Mouse (Mus musculus) embryonic facial prominence, embryonic 13.5 days (tissue): ENCODE measurements at regions not wholly inside any gene's neighbourhood (a gene's known extent, or its start where the extent isn't known, plus 50 kb on each side); places are given as distances from the start of the nearest gene placed in this dataset.

Source experiments
- ATAC-seq: fragments of 200-750 bp; cut with Nextera tagmentation; 2 replicates; pipeline ENCODE4 v1.8.0; 2017; ENCODE audit warnings: low read depth; ENCODE audit not compliant: insufficient number of reproducible peaks, insufficient read depth, low FRiP score, low TSS enrichment
- H3K27ac ChIP-seq: fragments of 300-500 bp; sonication (generic); 2 replicates; pipeline ENCODE4 v1.5.1; 2015; ENCODE audit warnings: moderate library complexity, mild to moderate bottlenecking, inconsistent platforms
- H3K27me3 ChIP-seq: fragments of 300-500 bp; sonication (generic); 2 replicates; pipeline ENCODE4 v1.6.1; 2015; ENCODE audit warnings: mild to moderate bottlenecking, inconsistent platforms
- H3K36me3 ChIP-seq: fragments of 300-500 bp; sonication (generic); 2 replicates; pipeline ENCODE4 v1.6.1; 2015; ENCODE audit warnings: mild to moderate bottlenecking, inconsistent platforms
- H3K4me1 ChIP-seq: fragments of 300-500 bp; sonication (generic); 2 replicates; pipeline ENCODE4 v1.6.1; 2015; ENCODE audit warnings: inconsistent platforms
- H3K4me2 ChIP-seq: fragments of 300-500 bp; sonication (generic); 2 replicates; pipeline ENCODE4 v1.6.1; 2015; ENCODE audit warnings: moderate library complexity, mild to moderate bottlenecking, inconsistent platforms
- H3K4me3 ChIP-seq: fragments of 300-500 bp; sonication (generic); 2 replicates; pipeline ENCODE4 v1.5.1; 2015; ENCODE audit warnings: mild to moderate bottlenecking, inconsistent platforms
- H3K9ac ChIP-seq: fragments of 300-500 bp; sonication (generic); 2 replicates; pipeline ENCODE4 v1.6.1; 2015; ENCODE audit warnings: mild to moderate bottlenecking, inconsistent platforms
- H3K9me3 ChIP-seq: fragments of 300-500 bp; sonication (generic); 2 replicates; pipeline ENCODE4 v1.6.1; 2016; ENCODE audit warnings: inconsistent platforms
- WGBS: fragments of 180-500 bp; shearing (Covaris S2); methylation state at CpG from one replicate; pipeline ENCODE4 v1.1.7; 2015; ENCODE audit warnings: mixed read lengths; 5-methylcytosine and 5-hydroxymethylcytosine counted together

DNA sequence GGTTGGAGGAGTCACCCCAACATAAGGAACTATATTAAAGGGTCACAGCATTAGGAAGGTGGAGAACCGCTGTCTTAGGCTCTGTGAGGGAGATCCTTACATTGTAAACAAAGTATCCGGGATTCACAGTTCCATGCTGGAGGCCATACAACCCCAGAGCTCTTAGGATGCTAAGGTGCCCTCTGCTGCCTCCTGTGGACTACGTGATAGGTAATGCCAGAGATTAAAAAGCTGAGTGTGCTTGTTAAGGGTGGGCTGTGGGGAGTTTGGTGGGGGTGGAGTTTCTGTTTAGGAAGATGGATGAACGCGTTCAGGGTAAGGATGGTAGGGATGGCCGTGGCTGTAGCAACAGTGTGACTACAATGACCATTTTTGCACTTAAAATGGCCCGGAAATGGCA is 148.4 kb upstream of the Ubl3 start:
- 76% methylated on average over 7 of the region's 7 CpGs for WGBS

DNA sequence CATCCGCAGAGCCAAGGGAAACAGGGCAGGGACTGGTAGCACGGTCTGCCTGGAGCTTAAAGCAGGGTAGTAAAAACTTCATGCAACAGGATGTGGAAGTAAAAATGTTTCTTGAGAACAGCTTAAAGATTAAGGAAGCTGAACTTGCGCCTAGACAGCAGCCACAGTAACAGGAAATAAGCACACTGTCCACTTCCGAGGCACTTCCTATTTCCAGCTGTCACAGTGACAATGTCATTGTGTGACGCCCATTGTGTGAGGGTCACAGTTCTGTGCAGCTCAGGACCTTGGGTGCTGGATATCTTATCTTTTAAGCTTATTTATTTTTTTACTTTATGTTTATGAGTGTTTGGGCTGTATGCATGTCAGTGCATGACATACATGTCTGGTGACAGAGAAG is 147.7 kb upstream of the Ubl3 start:
- Histone ChIP-seq H3K4me1 (peaks cover 17% of the 10 kb centered on the region), H3K9me3 (peaks cover 2% of the 10 kb centered on the region; the same call in 1 of the 2 replicates), H3K4me3 (no peak overlapping the region), H3K36me3 (no peaks in the 10 kb centered on the region), H3K27ac (no peak overlapping the region), H3K4me2 (no peak overlapping the region), H3K9ac (no peak overlapping the region), H3K27me3 (no peaks in the 10 kb centered on the region)
- 81% methylated on average over 5 of the region's 5 CpGs for WGBS
- ATAC-seq: no peak

More for the DNA sequence above, 148.4 kb upstream of the Ubl3 start:
- no peak for ATAC-seq
- H3K27ac ChIP-seq: no peak overlapping the region
- H3K27me3 ChIP-seq: no peaks in the 10 kb centered on the region
- H3K4me3 ChIP-seq: no peak overlapping the region
- H3K9me3 ChIP-seq: no peaks in the 10 kb centered on the region
- no peaks in the 10 kb centered on the region for H3K36me3 ChIP-seq
- H3K4me2 ChIP-seq: no peak overlapping the region
- no peak overlapping the region for H3K9ac ChIP-seq
- peaks cover 17% of the 10 kb centered on the region for H3K4me1 ChIP-seq

DNA sequence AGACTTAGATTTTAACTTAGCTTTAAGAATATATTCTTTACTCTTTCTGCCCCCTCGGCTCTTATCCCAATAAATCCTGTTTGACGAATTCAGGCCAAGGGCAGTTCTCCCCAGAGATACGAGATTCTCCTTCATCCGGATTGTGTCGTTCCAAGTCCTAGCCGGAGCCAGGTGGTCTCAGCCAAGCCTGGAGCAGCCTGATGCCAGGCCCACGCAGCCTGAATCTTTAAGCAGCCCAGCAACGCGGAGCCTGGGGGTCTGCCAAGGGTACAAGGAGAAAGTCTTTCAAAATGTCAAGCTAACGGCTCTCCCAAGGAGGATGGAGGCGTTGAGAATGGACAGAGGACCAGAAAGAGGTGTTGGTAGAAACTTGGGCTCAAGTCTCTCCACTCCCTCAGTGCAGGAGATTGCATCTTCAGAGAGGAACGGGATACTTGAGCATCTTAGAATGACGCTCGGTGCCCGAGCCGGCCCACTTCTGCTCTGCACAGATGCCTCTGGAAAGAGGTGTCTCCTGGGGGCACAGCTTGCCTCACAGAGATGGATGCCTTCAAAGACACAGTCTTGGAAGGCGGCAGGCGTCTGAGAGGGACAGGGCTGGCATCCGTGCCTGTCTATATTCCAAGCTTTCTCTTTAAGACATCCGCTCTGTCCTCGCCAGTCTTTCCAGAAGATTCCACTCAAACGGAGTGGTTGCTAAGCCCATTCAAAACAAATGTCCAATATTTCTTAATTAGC is 145.2 kb upstream of the Ubl3 start:
- Histone ChIP-seq H3K9me3 (peaks cover 5% of the 10 kb centered on the region; the same call in 1 of the 2 replicates), H3K4me1 (peaks cover 13% of the 10 kb centered on the region), H3K9ac (no peak overlapping the region), H3K4me3 (no peak overlapping the region), H3K27ac (no peak overlapping the region), H3K36me3 (no peaks in the 10 kb centered on the region), H3K27me3 (no peaks in the 10 kb centered on the region), H3K4me2 (no peak overlapping the region)
- no peak for ATAC-seq
- 68% methylated on average over 22 of the region's 22 CpGs for WGBS

DNA sequence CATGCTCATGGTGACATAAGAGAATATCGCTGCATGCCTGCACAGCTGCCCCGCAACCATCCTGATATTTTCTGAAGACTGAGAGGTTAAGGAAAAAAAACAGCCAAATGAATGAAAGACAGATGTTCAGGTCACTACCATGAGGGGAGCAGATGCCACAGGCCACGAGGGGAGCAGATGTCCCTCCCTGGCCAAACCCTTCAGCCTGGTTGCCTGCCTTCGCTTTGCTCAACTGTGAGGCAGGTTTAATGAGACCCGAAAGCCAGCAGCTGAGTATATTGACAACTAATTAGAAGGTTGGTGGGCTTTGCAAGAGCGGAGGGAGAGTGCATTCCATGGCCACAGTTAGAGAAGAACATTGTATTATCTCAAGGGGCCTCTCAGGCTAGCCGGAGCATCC is 141.8 kb upstream of the Ubl3 start:
- 34% methylated on average over 7 of the region's 7 CpGs for WGBS
- H3K4me1 ChIP-seq: peaks cover 19% of the 10 kb centered on the region
- no peak overlapping the region for H3K4me2 ChIP-seq
- no peaks in the 10 kb centered on the region for H3K36me3 ChIP-seq
- 0 out of 2 replicates have a peak, but pooled peaks cover 3% of the 10 kb centered on the region for H3K27me3 ChIP-seq
- no peak overlapping the region for H3K4me3 ChIP-seq
- ATAC-seq: no peak
- no peak overlapping the region for H3K9ac ChIP-seq
- no peak overlapping the region for H3K27ac ChIP-seq
- peaks cover 5% of the 10 kb centered on the region; the same call in 1 of the 2 replicates for H3K9me3 ChIP-seq

DNA sequence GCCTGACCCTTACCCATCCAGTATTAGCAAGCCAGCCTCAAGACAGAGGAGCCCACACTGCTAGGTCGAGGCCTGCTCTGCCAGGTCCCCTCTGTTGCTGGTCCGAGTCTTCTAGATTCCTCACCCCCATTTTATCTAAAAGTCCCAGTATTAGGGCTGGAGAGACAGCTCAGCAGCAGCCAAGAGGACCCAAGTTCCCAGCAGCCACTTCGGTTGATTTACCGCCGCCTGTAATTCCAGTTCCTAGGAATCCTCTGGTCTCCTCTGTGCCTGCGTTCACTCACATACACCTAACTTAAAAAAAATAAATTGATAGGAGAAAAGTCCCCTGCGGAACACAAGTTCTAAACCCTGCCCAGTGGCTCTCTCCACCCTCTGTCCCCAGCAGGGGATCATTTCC is 138.9 kb upstream of the Ubl3 start:
- H3K9me3 ChIP-seq: peaks cover 5% of the 10 kb centered on the region; the same call in 1 of the 2 replicates
- peaks cover 19% of the 10 kb centered on the region for H3K4me1 ChIP-seq
- no peak overlapping the region for H3K4me3 ChIP-seq
- H3K27me3 ChIP-seq: 0 out of 2 replicates have a peak, but pooled peaks cover 3% of the 10 kb centered on the region
- H3K9ac ChIP-seq: no peak overlapping the region
- no peak overlapping the region for H3K4me2 ChIP-seq
- no peak overlapping the region for H3K27ac ChIP-seq
- no peak for ATAC-seq
- WGBS: 73% methylated on average over 7 of the region's 7 CpGs
- H3K36me3 ChIP-seq: no peaks in the 10 kb centered on the region

DNA sequence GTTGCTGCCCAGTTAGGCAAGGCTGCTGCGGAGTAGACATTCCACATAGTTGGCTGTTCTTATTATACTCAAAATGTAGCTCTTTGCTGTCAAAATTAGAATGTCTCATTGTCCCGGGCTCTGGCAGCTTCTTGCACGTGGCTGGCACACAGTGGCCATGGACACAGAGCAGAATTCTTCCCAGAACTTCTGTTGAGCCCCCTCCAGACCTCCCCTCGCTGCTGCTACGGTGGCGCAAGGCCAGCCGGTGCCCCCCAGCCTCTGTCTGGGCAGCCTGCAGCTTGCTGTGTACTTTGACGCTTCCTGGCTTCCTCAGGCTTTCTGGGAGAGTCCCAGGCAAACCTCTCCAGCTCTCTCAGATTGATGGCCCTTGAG is 138.2 kb upstream of the Ubl3 start:
- Histone ChIP-seq H3K27me3 (0 out of 2 replicates have a peak, but pooled peaks cover 3% of the 10 kb centered on the region), H3K9me3 (peaks cover 5% of the 10 kb centered on the region; the same call in 1 of the 2 replicates), H3K36me3 (no peaks in the 10 kb centered on the region), H3K4me2 (no peak overlapping the region), H3K4me3 (no peak overlapping the region), H3K9ac (no peak overlapping the region), H3K4me1 (peaks cover 19% of the 10 kb centered on the region), H3K27ac (no peak overlapping the region)
- 47% methylated on average over 8 of the region's 8 CpGs for WGBS
- no peak for ATAC-seq

DNA sequence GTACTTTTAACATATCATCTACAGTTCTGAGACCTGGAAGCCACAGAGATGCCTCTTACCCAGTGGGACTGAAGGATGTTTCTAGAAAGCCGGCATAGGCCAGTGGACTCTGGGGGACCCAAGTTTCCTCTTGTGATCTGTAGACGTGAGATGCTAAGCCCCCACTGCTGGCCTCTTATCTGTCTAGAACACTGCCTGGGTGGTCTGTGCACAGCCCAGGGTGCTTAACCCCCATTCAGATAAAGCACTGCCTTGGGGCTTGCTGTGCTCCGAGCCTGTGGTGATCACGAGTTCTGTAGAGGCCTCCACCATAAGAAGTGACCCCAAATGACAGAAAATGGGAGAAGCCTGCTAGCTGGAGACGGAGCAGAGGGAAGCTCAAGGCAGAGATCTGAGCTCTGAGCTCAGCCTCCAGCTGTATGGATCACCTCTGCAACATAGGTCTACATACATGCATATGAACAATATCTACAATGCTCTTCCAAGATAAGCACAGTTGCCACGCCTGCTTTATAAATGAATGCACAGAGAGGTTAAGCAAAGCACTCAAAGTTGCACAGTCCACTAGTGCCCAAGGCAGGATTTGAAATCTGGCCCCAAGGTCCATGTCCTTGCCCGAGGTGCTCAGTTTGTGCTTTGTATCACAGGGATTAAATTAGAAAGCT is 137.7 kb upstream of the Ubl3 start:
- H3K4me2 ChIP-seq: no peak overlapping the region
- no peak overlapping the region for H3K27ac ChIP-seq
- peaks cover 19% of the 10 kb centered on the region for H3K4me1 ChIP-seq
- H3K9ac ChIP-seq: no peak overlapping the region
- no peak for ATAC-seq
- H3K27me3 ChIP-seq: 0 out of 2 replicates have a peak, but pooled peaks cover 3% of the 10 kb centered on the region
- peaks cover 4% of the 10 kb centered on the region for H3K9me3 ChIP-seq
- 60% methylated on average over 7 of the region's 7 CpGs for WGBS
- H3K36me3 ChIP-seq: no peaks in the 10 kb centered on the region
- H3K4me3 ChIP-seq: no peak overlapping the region

DNA sequence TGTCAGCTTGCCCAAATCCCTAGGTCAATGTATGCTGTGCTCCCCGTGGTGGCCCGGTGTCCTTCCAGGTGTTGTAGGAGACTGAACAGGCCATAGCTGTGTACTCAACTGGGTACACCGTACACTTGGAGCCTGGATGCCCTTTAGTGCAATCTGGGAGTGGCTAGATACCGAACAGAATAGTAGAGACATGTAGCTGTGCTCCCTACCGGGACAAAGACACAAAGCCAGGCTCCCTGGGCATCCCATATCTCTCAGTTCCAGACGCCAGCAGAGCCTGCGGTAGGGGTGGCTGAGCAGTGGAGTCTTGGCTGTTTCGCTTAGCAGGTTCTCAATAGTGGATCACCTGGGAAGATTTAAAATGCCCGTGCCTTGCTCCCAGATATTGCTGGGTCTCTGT is 136.7 kb upstream of the Ubl3 start:
- Histone ChIP-seq H3K4me2 (no peak overlapping the region), H3K4me1 (peaks cover 19% of the 10 kb centered on the region), H3K4me3 (no peak overlapping the region), H3K27ac (no peak overlapping the region), H3K9ac (no peak overlapping the region), H3K27me3 (0 out of 2 replicates have a peak, but pooled peaks cover 3% of the 10 kb centered on the region), H3K36me3 (no peaks in the 10 kb centered on the region), H3K9me3 (peaks cover 4% of the 10 kb centered on the region; the same call in 1 of the 2 replicates)
- 88% methylated on average over 9 of the region's 9 CpGs for WGBS
- ATAC-seq: no peak

DNA sequence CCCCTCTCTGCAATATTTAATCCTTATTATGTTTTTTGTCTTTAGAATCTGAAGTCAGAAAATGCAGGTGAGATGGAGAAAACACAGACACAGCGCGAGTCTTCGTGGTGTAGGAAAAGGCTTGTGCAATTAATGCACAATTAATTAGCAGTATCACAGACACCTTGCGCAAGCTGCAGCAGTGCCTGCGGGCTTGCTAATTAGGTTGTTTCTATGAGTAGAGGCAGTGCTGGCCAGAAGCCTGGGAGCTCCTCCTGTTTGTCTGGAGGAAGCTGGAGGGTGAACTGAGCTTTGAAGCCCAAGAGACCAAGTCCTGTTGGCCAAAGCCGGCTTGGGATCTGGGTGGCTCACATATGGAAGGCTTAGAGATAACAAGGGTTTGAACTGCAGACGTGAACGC is 135.9 kb upstream of the Ubl3 start:
- Histone ChIP-seq H3K27me3 (0 out of 2 replicates have a peak, but pooled peaks cover 3% of the 10 kb centered on the region), H3K9ac (no peak overlapping the region), H3K27ac (no peak overlapping the region), H3K4me2 (no peak overlapping the region), H3K4me3 (no peak overlapping the region), H3K4me1 (peaks cover 19% of the 10 kb centered on the region), H3K36me3 (no peaks in the 10 kb centered on the region), H3K9me3 (peaks cover 4% of the 10 kb centered on the region; the same call in 1 of the 2 replicates)
- no peak for ATAC-seq
- WGBS: 74% methylated on average over 8 of the region's 8 CpGs

DNA sequence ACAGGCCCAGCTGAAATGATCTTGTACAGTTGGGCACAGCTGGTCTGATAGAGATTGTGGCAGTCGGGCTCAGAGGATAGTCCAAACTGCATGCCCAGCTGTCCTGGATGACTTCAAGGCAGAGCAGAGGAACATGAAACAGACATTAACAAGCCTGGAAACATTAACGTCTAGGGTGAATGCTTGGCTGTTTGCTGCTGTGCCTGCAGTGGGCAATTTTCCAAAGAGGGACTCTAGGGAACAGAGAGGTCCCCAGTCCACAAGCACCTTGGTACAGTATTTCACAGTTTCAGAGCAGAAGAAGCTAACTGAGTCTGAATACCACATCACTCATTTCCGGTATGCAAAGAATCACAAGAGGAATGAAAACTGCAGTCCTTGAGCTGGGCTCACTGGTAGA is 135.2 kb upstream of the Ubl3 start:
- Histone ChIP-seq H3K4me3 (no peak overlapping the region), H3K27ac (no peak overlapping the region), H3K9ac (no peak overlapping the region)

DNA sequence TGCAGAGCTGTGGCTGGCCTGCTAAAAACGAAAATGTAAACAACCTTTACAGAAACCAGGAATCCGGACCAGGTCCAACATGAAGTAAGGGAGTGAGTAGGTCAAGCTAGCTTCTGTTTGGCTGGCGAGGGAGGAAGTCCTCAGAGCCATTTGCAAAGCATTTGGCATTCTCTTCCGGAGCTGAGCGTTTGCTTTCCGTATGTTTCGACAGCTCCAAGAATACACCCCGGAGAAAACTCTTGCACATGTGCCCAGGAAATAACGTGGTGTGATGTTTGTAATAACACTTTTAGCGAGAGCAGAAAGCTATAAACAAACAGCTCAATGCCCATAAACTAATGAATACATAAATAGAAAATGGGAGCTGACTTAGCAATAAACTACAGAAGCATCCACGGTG is 131.6 kb upstream of the Ubl3 start:
- no peak overlapping the region for H3K27ac ChIP-seq
- no peak overlapping the region for H3K9ac ChIP-seq
- H3K9me3 ChIP-seq: peaks cover 4% of the 10 kb centered on the region; the same call in 1 of the 2 replicates
- H3K4me1 ChIP-seq: peaks cover 6% of the 10 kb centered on the region; the same call in 1 of the 2 replicates
- H3K36me3 ChIP-seq: no peaks in the 10 kb centered on the region
- WGBS: 73% methylated on average over 11 of the region's 11 CpGs
- no peak for ATAC-seq
- no peaks in the 10 kb centered on the region for H3K27me3 ChIP-seq
- H3K4me3 ChIP-seq: no peak overlapping the region
- no peak overlapping the region for H3K4me2 ChIP-seq

More for the DNA sequence above, 135.2 kb upstream of the Ubl3 start:
- no peak for ATAC-seq
- H3K9me3 ChIP-seq: peaks cover 4% of the 10 kb centered on the region; the same call in 1 of the 2 replicates
- 62% methylated on average over 3 of the region's 3 CpGs for WGBS
- H3K4me1 ChIP-seq: peaks cover 19% of the 10 kb centered on the region
- H3K4me2 ChIP-seq: no peak overlapping the region
- H3K36me3 ChIP-seq: no peaks in the 10 kb centered on the region
- H3K27me3 ChIP-seq: 0 out of 2 replicates have a peak, but pooled peaks cover 3% of the 10 kb centered on the region

DNA sequence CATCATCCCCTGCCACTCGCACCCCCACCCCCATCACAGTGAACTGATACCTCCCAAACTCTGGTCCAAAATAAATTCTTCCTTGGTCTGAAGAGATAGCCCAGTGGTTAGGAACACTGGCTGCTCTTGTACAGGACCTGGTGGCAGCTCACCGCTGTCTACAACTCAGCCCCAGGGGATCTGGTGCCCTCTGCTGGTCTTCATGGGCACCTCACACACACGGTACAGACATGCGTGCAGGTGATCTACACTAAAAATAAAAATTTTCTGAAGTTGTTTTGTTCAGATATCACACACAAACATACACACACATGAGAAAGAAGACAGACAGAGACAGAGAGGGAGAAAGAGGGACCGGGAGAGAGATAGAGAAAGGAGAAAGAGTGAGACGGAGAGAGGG is 130.0 kb upstream of the Ubl3 start:
- Histone ChIP-seq H3K9ac (no peak overlapping the region), H3K4me1 (no peaks in the 10 kb centered on the region), H3K4me3 (no peak overlapping the region), H3K9me3 (peaks cover 6% of the 10 kb centered on the region; the same call in 1 of the 2 replicates), H3K27me3 (no peaks in the 10 kb centered on the region), H3K4me2 (no peak overlapping the region), H3K36me3 (no peaks in the 10 kb centered on the region), H3K27ac (no peak overlapping the region)
- 92% methylated on average over 6 of the region's 6 CpGs for WGBS
- no peak for ATAC-seq
